Mouse (Mus musculus): Measurements from ENCODE around the gene Pcnx3. TPM values are rescaled to one million over a fixed set of nuclear protein-coding genes. Genes with fewer than 3 reads are reported as not detected.

Pcnx3 gene
- polyA plus RNA-seq, 2 experiments, result 9.1 to 19.8 TPM

DNA sequence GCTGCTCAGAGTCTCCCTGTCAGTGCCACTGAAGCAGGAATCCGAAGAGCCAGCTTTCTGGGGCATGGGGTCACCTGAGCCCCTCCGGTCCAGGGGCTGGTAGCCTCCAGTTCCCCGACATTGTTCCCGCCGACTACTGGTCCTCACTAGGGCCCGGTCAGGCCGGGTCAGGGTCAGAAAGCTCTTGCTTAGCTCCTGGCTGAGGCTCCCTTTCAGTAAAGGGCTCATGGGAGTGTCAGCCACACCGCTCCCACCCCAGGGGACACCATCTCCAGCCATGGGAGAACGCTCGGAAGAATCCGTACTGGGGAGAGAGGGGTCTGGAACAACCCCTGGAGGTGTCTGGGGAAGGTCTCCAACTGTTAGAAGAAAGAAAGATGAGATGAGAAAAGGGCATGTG is 2.8 kb downstream of the Pcnx3 start:
- peak overlapping the region; percentile 58 for H3K27ac ChIP-seq

GRCm38 (mm10) chr19:5685431-5685830 is 3.3 kb downstream of the Pcnx3 start:
- peaks cover 43% of the 10 kb centered on the region for H3K36me3 ChIP-seq (replicated peaks; ENCODE audit: control insufficient read depth, insufficient read depth, low read depth)
- H3K9me3 ChIP-seq (ENCODE audit: control insufficient read depth, low read length), result no peaks in the 10 kb centered on the region
- H3K27ac ChIP-seq, result no peak overlapping the region
- H3K9ac ChIP-seq (replicated peaks), result no peak overlapping the region
- H3K4me3 ChIP-seq (ENCODE audit: insufficient read depth in 1 of 2, low read depth in 2 of 2, low read length in 2 of 2), result no peak overlapping the region
- H3K27me3 ChIP-seq (ENCODE audit: control insufficient read depth, insufficient read depth, low read length), result no peaks in the 10 kb centered on the region
- no peak overlapping the region for H3K4me2 ChIP-seq (ENCODE audit: low read depth)
- TF ChIP-seq CTCF (IDR thresholded peaks at IDR 0.05; ENCODE audit: low read depth) (no peak), EP300 (IDR thresholded peaks at IDR 0.05; ENCODE audit: low read depth) (no peak)
- H3K4me1 ChIP-seq (replicated peaks; ENCODE audit: control insufficient read depth in 2 of 2, insufficient read depth in 2 of 2, low read length in 1 of 2), result peaks cover 12% of the 10 kb centered on the region in 2 experiments
- WGBS (ENCODE audit: insufficient replicate concordance), result 91% methylated on average over 19 of the region's 19 CpGs
- no peak for DNase-seq (ENCODE audit: low read depth in 3 of 3, low spot score in 3 of 3)
- ATAC-seq (ENCODE audit: insufficient read depth), result no peak

More for the DNA sequence above, 2.8 kb downstream of the Pcnx3 start:
- Histone ChIP-seq H3K4me3 (ENCODE audit: insufficient read depth in 1 of 2, low read depth in 2 of 2, low read length in 2 of 2) (peak overlapping the region in 1 of 2 experiments; percentile 30; a peak in 1 of 4 replicates), H3K9ac (replicated peaks) (peak overlapping the region; percentile 60), H3K4me1 (replicated peaks; ENCODE audit: control insufficient read depth in 2 of 2, insufficient read depth in 2 of 2, low read length in 1 of 2) (peaks cover 12 to 15% of the 10 kb centered on the region in 2 experiments), H3K36me3 (replicated peaks; ENCODE audit: control insufficient read depth, insufficient read depth, low read depth) (peaks cover 44% of the 10 kb centered on the region), H3K9me3 (ENCODE audit: control insufficient read depth, low read length) (no peaks in the 10 kb centered on the region), H3K4me2 (ENCODE audit: low read depth) (peak overlapping the region; percentile 100), H3K27me3 (ENCODE audit: control insufficient read depth, insufficient read depth, low read length) (no peaks in the 10 kb centered on the region)
- ATAC-seq (ENCODE audit: insufficient read depth), result no peak
- no peak for DNase-seq (ENCODE audit: low read depth in 3 of 3, low spot score in 3 of 3)
- no peak for TF ChIP-seq EP300 (IDR thresholded peaks at IDR 0.05; ENCODE audit: low read depth)
- TF ChIP-seq CTCF (IDR thresholded peaks at IDR 0.05; ENCODE audit: low read depth), result no peak
- 83% methylated on average over 11 of the region's 11 CpGs for WGBS (ENCODE audit: insufficient replicate concordance)

DNA sequence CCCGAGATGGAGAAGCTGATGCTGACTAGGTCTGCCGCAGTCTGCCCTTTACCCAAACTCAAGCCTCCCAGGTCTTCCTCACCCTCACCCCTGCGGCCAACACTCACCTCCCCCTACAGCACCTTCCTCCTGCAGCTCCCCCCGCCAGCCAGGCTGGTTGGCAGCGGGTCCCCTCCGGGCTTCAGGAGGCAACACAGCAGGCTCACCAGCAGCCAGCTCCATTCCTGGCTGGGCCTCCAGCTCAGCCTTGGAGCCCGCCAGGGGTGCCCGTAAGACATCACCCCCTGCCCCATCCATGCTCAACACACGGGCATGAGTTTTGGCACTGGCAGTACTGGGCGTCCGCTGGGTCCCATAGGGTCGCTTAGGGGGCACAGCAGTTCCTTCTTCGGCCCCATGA is 3.7 kb downstream of the Pcnx3 start:
- 90% methylated on average over 13 of the region's 13 CpGs for WGBS (ENCODE audit: insufficient replicate concordance)
- no peak overlapping the region for H3K4me3 ChIP-seq (ENCODE audit: insufficient read depth in 1 of 2, low read depth in 2 of 2, low read length in 2 of 2)
- DNase-seq (ENCODE audit: low read depth in 3 of 3, low spot score in 3 of 3) (no peak), ATAC-seq (ENCODE audit: insufficient read depth) (no peak)
- no peak overlapping the region for H3K27ac ChIP-seq
- H3K9me3 ChIP-seq (ENCODE audit: control insufficient read depth, low read length), result no peaks in the 10 kb centered on the region
- TF ChIP-seq EP300 (IDR thresholded peaks at IDR 0.05; ENCODE audit: low read depth) (no peak), CTCF (IDR thresholded peaks at IDR 0.05; ENCODE audit: low read depth) (no peak)
- H3K9ac ChIP-seq (replicated peaks), result no peak overlapping the region
- no peak overlapping the region for H3K4me2 ChIP-seq (ENCODE audit: low read depth)
- peaks cover 9 to 12% of the 10 kb centered on the region in 2 experiments for H3K4me1 ChIP-seq (replicated peaks; ENCODE audit: control insufficient read depth in 2 of 2, insufficient read depth in 2 of 2, low read length in 1 of 2)
- peaks cover 46% of the 10 kb centered on the region for H3K36me3 ChIP-seq (replicated peaks; ENCODE audit: control insufficient read depth, insufficient read depth, low read depth)
- no peaks in the 10 kb centered on the region for H3K27me3 ChIP-seq (ENCODE audit: control insufficient read depth, insufficient read depth, low read length)

DNA sequence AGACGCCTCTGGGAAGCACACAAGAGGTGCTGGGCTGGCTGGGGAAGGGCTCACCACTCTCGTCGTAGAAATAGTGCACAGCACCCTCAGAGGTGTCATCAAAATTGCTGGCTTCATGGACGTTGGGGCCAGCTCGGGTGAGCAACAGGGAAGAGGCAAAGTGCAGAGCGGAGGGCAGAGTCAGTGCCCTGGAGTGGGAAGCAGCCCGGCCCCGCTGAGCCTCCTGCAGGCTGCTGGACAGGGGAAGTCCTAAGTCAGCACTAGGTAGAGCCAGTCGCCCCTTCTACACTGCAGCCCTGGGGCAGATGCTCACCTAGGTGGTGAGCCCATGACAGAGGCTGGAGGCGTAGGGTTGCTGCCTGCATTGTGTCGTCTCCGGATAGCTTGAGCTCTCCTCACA is 4.5 kb downstream of the Pcnx3 start:
- TF ChIP-seq EP300 (IDR thresholded peaks at IDR 0.05; ENCODE audit: low read depth), result no peak
- no peak for TF ChIP-seq CTCF (IDR thresholded peaks at IDR 0.05; ENCODE audit: low read depth)
- H3K9ac ChIP-seq (replicated peaks), result no peak overlapping the region
- no peak overlapping the region for H3K27ac ChIP-seq
- H3K36me3 ChIP-seq (replicated peaks; ENCODE audit: control insufficient read depth, insufficient read depth, low read depth), result peaks cover 53% of the 10 kb centered on the region
- H3K9me3 ChIP-seq (ENCODE audit: control insufficient read depth, low read length), result no peaks in the 10 kb centered on the region
- 89% methylated on average over 12 of the region's 12 CpGs for WGBS (ENCODE audit: insufficient replicate concordance)
- peaks cover 9 to 12% of the 10 kb centered on the region in 2 experiments for H3K4me1 ChIP-seq (replicated peaks; ENCODE audit: control insufficient read depth in 2 of 2, insufficient read depth in 2 of 2, low read length in 1 of 2)
- no peaks in the 10 kb centered on the region for H3K27me3 ChIP-seq (ENCODE audit: control insufficient read depth, insufficient read depth, low read length)
- H3K4me3 ChIP-seq (ENCODE audit: insufficient read depth in 1 of 2, low read depth in 2 of 2, low read length in 2 of 2), result no peak overlapping the region
- DNase-seq (ENCODE audit: low read depth in 3 of 3, low spot score in 3 of 3) (no peak), ATAC-seq (ENCODE audit: insufficient read depth) (no peak)
- H3K4me2 ChIP-seq (ENCODE audit: low read depth), result no peak overlapping the region

- no peaks in the 10 kb centered on the region for H3K27me3 ChIP-seq (ENCODE audit: control insufficient read depth, insufficient read depth, low read length)
- H3K9ac ChIP-seq (replicated peaks), result no peak overlapping the region
- H3K4me1 ChIP-seq (replicated peaks; ENCODE audit: control insufficient read depth in 2 of 2, insufficient read depth in 2 of 2, low read length in 1 of 2), result no peaks in the 10 kb centered on the region
- H3K27ac ChIP-seq, result no peak overlapping the region
- no peak for TF ChIP-seq CTCF (IDR thresholded peaks at IDR 0.05; ENCODE audit: low read depth)
- no peak for TF ChIP-seq EP300 (IDR thresholded peaks at IDR 0.05; ENCODE audit: low read depth)
- no peak for ATAC-seq (ENCODE audit: insufficient read depth)
- WGBS (ENCODE audit: insufficient replicate concordance), result 84% methylated on average over 4 of the region's 4 CpGs
- H3K4me2 ChIP-seq (ENCODE audit: low read depth), result no peak overlapping the region
- no peaks in the 10 kb centered on the region for H3K9me3 ChIP-seq (ENCODE audit: control insufficient read depth, low read length)
- no peak for DNase-seq (ENCODE audit: low read depth in 3 of 3, low spot score in 3 of 3)
- H3K36me3 ChIP-seq (replicated peaks; ENCODE audit: control insufficient read depth, insufficient read depth, low read depth), result peaks cover 73% of the 10 kb centered on the region
- H3K4me3 ChIP-seq (ENCODE audit: insufficient read depth in 1 of 2, low read depth in 2 of 2, low read length in 2 of 2), result no peak overlapping the region
These were observed 8.3 kb downstream of the Pcnx3 start for GRCm38 (mm10) chr19:5680432-5680831.
